Mouse (Mus musculus) liver, postnatal 0 days (tissue): ENCODE measurements around the gene Patl2.

ENCODE experiments used
- CTCF ChIP-seq: sonication (generic); IDR thresholded peaks from 2 replicates; pipeline ENCODE4 v1.5.1; 2016; ENCODE audit warnings: antibody characterized with exemption, low read depth
- EP300 ChIP-seq: IDR thresholded peaks from 2 replicates; pipeline ENCODE4 v1.6.1; 2016; ENCODE audit warnings: antibody characterized with exemption, low read depth, mild to moderate bottlenecking

GRCm38 (mm10) chr2:122161542-122161941, 24.4 kb downstream of the Patl2 start:
- no peak for TF ChIP-seq CTCF
- TF ChIP-seq EP300 = no peak
